Mouse (Mus musculus) E14TG2a.4 (cell line): Measurements from ENCODE around the gene Gne.

Experiments used
- CTCF ChIP-seq: conservative IDR thresholded peaks from 2 replicates; pipeline ENCODE4 v1.5.1; 2014; ENCODE audit warnings: low read length
- NANOG ChIP-seq: IDR thresholded peaks from 2 replicates; pipeline ENCODE4 v1.6.1; 2014; ENCODE audit warnings: borderline replicate concordance, low read length, mixed read lengths

DNA sequence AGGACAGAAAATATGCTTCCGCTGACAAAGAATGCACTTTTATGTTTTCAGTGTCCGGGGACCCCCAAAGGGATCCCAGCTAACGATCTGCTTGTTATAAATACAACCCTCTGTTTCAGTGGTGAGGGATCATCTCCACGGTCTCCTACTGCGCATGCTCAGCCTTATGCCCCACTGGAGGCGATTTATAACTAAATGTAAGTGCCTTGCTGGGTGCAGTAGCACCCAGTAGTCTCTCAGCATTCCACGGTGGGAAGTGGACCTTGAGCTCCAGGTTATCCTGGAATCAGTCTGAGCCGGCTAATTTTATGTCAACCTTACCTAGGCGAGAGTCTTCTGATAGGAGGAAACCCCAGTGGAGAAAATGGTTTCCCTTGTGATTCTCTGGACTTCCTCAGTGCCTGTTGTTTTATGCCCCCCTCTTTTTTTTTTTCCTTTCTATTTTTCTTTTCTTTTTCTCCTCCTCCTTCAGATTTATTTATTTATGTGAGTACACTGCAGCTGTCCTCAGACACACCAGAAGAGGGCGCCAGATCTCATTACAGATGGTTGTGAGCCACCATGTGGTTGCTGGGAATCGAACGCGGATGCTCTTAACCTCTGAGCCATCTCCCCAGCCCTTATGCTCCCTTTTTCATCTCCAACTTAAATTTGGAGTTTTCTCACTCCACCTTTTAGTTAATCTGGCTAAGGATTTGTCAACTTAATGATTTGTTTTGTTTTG, 787 bp upstream of the Gne start:
- TF ChIP-seq CTCF (peak; percentile 54), NANOG (no peak)
